Mouse (Mus musculus) heart, embryonic 11.5 days (tissue): ENCODE measurements around the gene Plekha6. TPM values are rescaled to one million over a fixed set of nuclear protein-coding genes. Genes with fewer than 3 reads are reported as not detected.

Source experiments
- ATAC-seq: fragments of 200-750 bp; cut with Nextera tagmentation; replicated peaks from 2 replicates; pipeline ENCODE4 v1.8.0; 2017; ENCODE audit warnings: moderate library complexity; ENCODE audit not compliant: insufficient number of reproducible peaks, low FRiP score, low TSS enrichment
- H3K27ac ChIP-seq: fragments of 300-500 bp; sonication (generic); 2 replicates; pipeline ENCODE4 v1.5.1; 2014; ENCODE audit warnings: mild to moderate bottlenecking, low read depth, low read length
- H3K27me3 ChIP-seq: fragments of 300-500 bp; sonication (generic); 2 replicates; pipeline ENCODE4 v1.6.1; 2014; ENCODE audit warnings: mild to moderate bottlenecking, low read length, mixed read lengths; ENCODE audit not compliant: control insufficient read depth, insufficient read depth
- H3K36me3 ChIP-seq: fragments of 300-500 bp; sonication (generic); 2 replicates; pipeline ENCODE4 v1.6.1; 2014; ENCODE audit warnings: mild to moderate bottlenecking, low read length, moderate library complexity, mixed read lengths; ENCODE audit not compliant: control insufficient read depth, insufficient read depth
- H3K4me1 ChIP-seq: fragments of 300-500 bp; sonication (generic); 2 replicates; pipeline ENCODE4 v1.6.1; 2014; ENCODE audit warnings: low read length; ENCODE audit not compliant: control insufficient read depth, insufficient read depth
- H3K4me2 ChIP-seq: fragments of 300-500 bp; sonication (generic); 2 replicates; pipeline ENCODE4 v1.6.1; 2014; ENCODE audit warnings: mild to moderate bottlenecking, moderate library complexity
- H3K4me3 ChIP-seq: fragments of 300-500 bp; sonication (generic); 2 replicates; pipeline ENCODE4 v1.5.1; 2014; ENCODE audit warnings: low read depth, low read length
- H3K9ac ChIP-seq: fragments of 300-500 bp; sonication (generic); 2 replicates; pipeline ENCODE4 v1.6.1; 2014; ENCODE audit warnings: mild to moderate bottlenecking, low read depth, low read length, moderate library complexity
- H3K9me3 ChIP-seq: fragments of 300-500 bp; sonication (generic); replicated peaks from 2 replicates; pipeline ENCODE4 v1.6.1; 2016; ENCODE audit warnings: low read length; ENCODE audit not compliant: control insufficient read depth
- WGBS: fragments of 180-500 bp; shearing (Covaris S2); extraction: QIAGEN DNeasy Blood & Tissue Kit; methylation state at CpG from one replicate; pipeline ENCODE4 v1.1.7; 2014; ENCODE audit not compliant: insufficient replicate concordance; 5-methylcytosine and 5-hydroxymethylcytosine counted together
- polyA plus RNA-seq: library from polyadenylated mRNA; unstranded; fragments of >200 nt; fragmentation: Nextera tagmentation; extraction: Ambion mirVana; gene quantifications from 2 replicates; pipeline ENCODE4 v1.2.1, GENCODE M21; 2014

Plekha6 gene
- polyA plus RNA-seq: 13.6 and 14.8 TPM in 2 replicates

GRCm38 (mm10) chr1:133163820-133164431 is at the start of gene Plekha6:
Gene Plekha6 (plus strand): TSS chr1:133164210.
- 0 out of 2 replicates have a peak, but pooled peaks have one; percentile 40 for ATAC-seq
- Histone ChIP-seq H3K9me3 (no peaks in the 10 kb centered on the region), H3K4me2 (peak within 1 kb of the TSS; percentile 94), H3K4me1 (0 out of 2 replicates have a peak, but pooled peaks cover 3% of the 10 kb centered on the region), H3K27ac (no peak within 1 kb of the TSS), H3K9ac (peak within 1 kb of the TSS; percentile 65), H3K4me3 (peak within 1 kb of the TSS; percentile 64), H3K27me3 (peaks cover 66% of the 10 kb centered on the region), H3K36me3 (no peaks in the 10 kb centered on the region)
- WGBS: under 1% methylated on average over 68 of the region's 68 CpGs

DNA sequence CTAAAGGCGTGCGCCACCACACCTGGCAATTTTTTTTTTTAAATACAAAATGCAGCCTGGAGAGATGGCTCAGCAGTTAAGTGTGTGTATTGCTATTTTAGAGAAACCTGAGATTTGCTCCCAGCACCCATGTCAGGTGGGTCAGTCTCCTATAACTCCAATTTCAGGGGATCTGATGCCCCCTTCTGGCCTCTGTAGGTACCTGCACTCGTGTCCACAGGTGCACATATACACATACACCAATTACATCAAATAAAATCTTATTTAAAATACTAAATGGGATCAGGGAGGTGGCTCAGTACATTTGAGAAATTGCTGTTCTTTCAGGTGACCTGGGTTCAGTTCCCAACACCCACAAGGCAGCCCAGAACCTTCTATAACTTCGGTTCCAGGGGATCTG is 47.9 kb upstream of the Plekha6 start:
- H3K9ac ChIP-seq: no peak overlapping the region
- no peak overlapping the region for H3K4me3 ChIP-seq
- no peaks in the 10 kb centered on the region for H3K27me3 ChIP-seq
- no peaks in the 10 kb centered on the region for H3K9me3 ChIP-seq
- H3K27ac ChIP-seq: no peak overlapping the region
- no peak for ATAC-seq
- no peak overlapping the region for H3K4me2 ChIP-seq
- no peaks in the 10 kb centered on the region for H3K4me1 ChIP-seq
- H3K36me3 ChIP-seq: no peaks in the 10 kb centered on the region
- 86% methylated on average over 4 of the region's 4 CpGs for WGBS

- WGBS: 89% methylated on average over 5 of the region's 5 CpGs
Measured at GRCm38 (mm10) chr1:133118127-133118526, 45.9 kb upstream of the Plekha6 start.

GRCm38 (mm10) chr1:133118844-133119243 is 45.2 kb upstream of the Plekha6 start:
- no peak overlapping the region for H3K9ac ChIP-seq
- H3K4me2 ChIP-seq: no peak overlapping the region

More at GRCm38 (mm10) chr1:133118127-133118526, 45.9 kb upstream of the Plekha6 start:
- no peak overlapping the region for H3K4me3 ChIP-seq
- H3K9me3 ChIP-seq: no peaks in the 10 kb centered on the region
- no peaks in the 10 kb centered on the region for H3K36me3 ChIP-seq
- no peak overlapping the region for H3K9ac ChIP-seq
- ATAC-seq: 0 out of 2 replicates have a peak, but pooled peaks have one; percentile 78
- peak overlapping the region; percentile 31; the same call in 1 of the 2 replicates for H3K27ac ChIP-seq
- H3K4me2 ChIP-seq: no peak overlapping the region
- H3K27me3 ChIP-seq: no peaks in the 10 kb centered on the region
- H3K4me1 ChIP-seq: no peaks in the 10 kb centered on the region

GRCm38 (mm10) chr1:133119931-133120712 is 43.9 kb upstream of the Plekha6 start:
- Histone ChIP-seq H3K9me3 (no peaks in the 10 kb centered on the region), H3K4me3 (no peak overlapping the region), H3K27me3 (no peaks in the 10 kb centered on the region), H3K27ac (no peak overlapping the region), H3K36me3 (no peaks in the 10 kb centered on the region), H3K4me1 (no peaks in the 10 kb centered on the region), H3K4me2 (no peak overlapping the region), H3K9ac (no peak overlapping the region)
- WGBS: 56% methylated on average over 7 of the region's 7 CpGs
- ATAC-seq: no peak

More at GRCm38 (mm10) chr1:133118844-133119243, 45.2 kb upstream of the Plekha6 start:
- no peaks in the 10 kb centered on the region for H3K36me3 ChIP-seq
- no peak overlapping the region for H3K4me3 ChIP-seq
- no peaks in the 10 kb centered on the region for H3K9me3 ChIP-seq
- peak; percentile 89 for ATAC-seq
- WGBS: 43% methylated on average over 3 of the region's 3 CpGs
- H3K4me1 ChIP-seq: no peaks in the 10 kb centered on the region
- H3K27me3 ChIP-seq: no peaks in the 10 kb centered on the region
- peak overlapping the region; percentile 31; the same call in 1 of the 2 replicates for H3K27ac ChIP-seq

DNA sequence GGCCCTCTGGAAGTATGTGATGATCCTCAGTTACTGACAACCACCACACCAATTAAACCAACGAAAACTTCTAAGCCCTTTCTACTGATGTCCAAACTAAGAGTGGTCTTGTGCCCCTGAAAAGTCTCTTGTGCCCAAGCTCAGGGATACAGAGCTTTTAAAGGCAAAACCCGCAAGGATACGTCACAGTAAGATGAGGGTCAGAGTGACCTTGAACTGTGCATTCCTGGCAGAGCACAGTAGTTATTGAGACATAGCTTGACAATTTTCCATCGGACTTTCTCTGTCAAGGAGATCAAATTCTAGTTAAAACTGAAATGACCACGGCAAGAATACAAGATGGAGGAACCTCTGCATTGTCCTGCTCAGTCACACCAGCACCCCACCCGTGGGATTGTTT is 42.8 kb upstream of the Plekha6 start:
- Histone ChIP-seq H3K36me3 (no peaks in the 10 kb centered on the region), H3K9me3 (no peaks in the 10 kb centered on the region), H3K27me3 (no peaks in the 10 kb centered on the region), H3K4me2 (no peak overlapping the region), H3K9ac (no peak overlapping the region), H3K4me1 (no peaks in the 10 kb centered on the region), H3K27ac (no peak overlapping the region), H3K4me3 (no peak overlapping the region)
- ATAC-seq: no peak
- 47% methylated on average over 6 of the region's 6 CpGs for WGBS

- Histone ChIP-seq H3K9ac (no peak overlapping the region), H3K27me3 (no peaks in the 10 kb centered on the region), H3K4me2 (no peak overlapping the region), H3K36me3 (no peaks in the 10 kb centered on the region), H3K9me3 (no peaks in the 10 kb centered on the region), H3K4me3 (no peak overlapping the region), H3K27ac (no peak overlapping the region), H3K4me1 (no peaks in the 10 kb centered on the region)
- ATAC-seq: no peak
- WGBS: 80% methylated on average over 6 of the region's 6 CpGs
Measured at GRCm38 (mm10) chr1:133124137-133124536, 39.9 kb upstream of the Plekha6 start.

DNA sequence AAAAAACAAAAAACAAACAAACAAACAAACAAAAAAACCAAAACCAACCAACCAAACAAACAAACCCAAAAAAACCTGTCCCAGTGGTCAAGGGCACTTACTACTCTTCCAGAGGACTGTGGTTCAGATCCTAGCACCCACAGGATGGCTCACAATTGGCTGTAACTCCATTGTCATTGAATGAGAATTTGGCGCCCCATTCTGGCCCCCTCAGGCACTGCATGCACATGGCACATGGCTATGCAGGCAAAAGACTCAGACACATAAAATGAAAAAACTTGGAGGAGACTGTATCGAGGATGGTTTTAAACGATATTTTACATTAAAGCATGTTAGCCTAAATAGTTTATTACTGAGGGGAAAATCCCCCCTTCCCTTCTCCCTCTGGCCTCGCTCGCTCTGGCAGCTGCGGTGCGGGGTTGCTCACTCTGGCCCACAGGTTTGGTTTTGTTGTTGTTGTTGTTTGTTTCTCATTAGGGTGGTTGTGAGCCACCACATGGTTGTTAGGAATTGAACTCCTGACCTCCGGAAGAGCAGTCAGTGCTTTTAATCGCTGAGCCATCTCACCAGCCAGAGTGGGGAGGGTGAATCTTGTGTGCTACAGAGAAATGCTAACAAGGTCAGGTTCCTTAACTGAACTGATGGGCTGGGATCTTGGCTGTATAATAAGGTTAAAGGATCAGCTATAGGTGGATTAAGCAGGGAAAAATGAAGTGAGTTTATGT is 38.2 kb upstream of the Plekha6 start:
- Histone ChIP-seq H3K9ac (no peak overlapping the region), H3K27me3 (no peaks in the 10 kb centered on the region), H3K4me2 (no peak overlapping the region), H3K4me3 (no peak overlapping the region), H3K36me3 (no peaks in the 10 kb centered on the region), H3K27ac (no peak overlapping the region), H3K9me3 (no peaks in the 10 kb centered on the region), H3K4me1 (no peaks in the 10 kb centered on the region)
- no peak for ATAC-seq
- WGBS: 85% methylated on average over 9 of the region's 9 CpGs
